ENCODE assay signal across 9 mouse cellular contexts in the genomic region with DNA sequence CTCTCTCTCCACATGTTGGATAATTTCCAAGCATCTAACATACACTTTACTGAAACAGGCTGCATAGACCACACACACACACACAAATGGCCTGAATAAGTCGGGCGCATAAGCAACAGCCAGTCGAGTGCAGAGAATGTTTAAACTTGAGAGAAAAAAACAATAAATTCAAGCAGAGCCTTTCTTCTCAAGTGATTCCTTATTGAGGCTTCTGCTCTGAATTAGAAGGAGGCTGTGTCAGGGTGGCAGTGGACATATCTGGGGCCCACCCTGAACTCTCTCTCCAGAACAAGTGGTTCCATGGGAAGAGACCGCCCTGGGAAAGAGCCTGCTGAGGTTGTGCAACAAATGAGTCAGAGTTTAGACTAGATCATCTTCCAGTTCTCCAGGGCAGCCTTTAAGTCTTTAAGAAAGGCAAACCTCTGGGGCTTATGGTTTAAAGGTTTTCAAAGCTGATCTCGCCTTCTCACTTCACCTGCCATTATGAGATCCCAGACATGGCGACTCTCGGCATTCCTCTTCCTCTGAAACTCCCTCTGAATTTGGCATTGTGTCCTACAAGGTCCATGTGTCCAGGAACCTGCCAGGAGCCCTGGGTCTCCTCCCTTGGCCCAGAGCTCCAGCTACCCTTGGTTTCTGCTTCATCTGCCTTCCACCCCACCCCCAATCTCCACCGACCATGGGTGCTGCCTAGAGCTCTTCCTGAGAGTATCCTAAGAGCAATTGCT.
DNase-seq lines count a peak whose midpoint lies in the region; ATAC-seq and TF ChIP-seq lines count a peak whose summit lies in the region.
"Had no signal": no experiment of that assay in that cellular context is flagged by ENCODE, and none has a peak within 500 bp of the region (broad histone marks: within the 10 kb centered on the region; RNA-seq: fewer than 3 reads in every experiment).

No protein-coding gene starts in this region.

- no peak overlapping the region for H3K27ac ChIP-seq in heart, embryonic 12.5 days (ENCODE audit: poor library complexity, severe bottlenecking)
- peak overlapping the region; percentile 80 for H3K27ac ChIP-seq in intestine, embryonic 15.5 days
- peak overlapping the region; percentile 89 for H3K27ac ChIP-seq in stomach, postnatal 0 days (replicated peaks)
- H3K27ac ChIP-seq: hindbrain, embryonic 15.5 days had no signal

- H3K9me3 ChIP-seq in heart, embryonic 12.5 days (replicated peaks), result no peaks in the 10 kb centered on the region
- peaks cover 3% of the 10 kb centered on the region; the same call in 1 of the 2 replicates for H3K9me3 ChIP-seq in intestine, embryonic 15.5 days
- H3K9me3 ChIP-seq in stomach, postnatal 0 days (ENCODE audit: control insufficient read depth, low read length), result no peaks in the 10 kb centered on the region
- H3K9me3 ChIP-seq: hindbrain, embryonic 15.5 days had no signal

- no peak for TF ChIP-seq EP300 in stomach, postnatal 0 days (optimal IDR thresholded peaks at IDR 0.05)

- WGBS in heart, embryonic 12.5 days, result 86% methylated on average over 8 of the region's 8 CpGs
- WGBS in intestine, embryonic 15.5 days, result 50% methylated on average over 8 of the region's 8 CpGs
- WGBS in stomach, postnatal 0 days, result 34% methylated on average over 8 of the region's 8 CpGs

- ATAC-seq in heart, embryonic 12.5 days (ENCODE audit: insufficient number of reproducible peaks, low FRiP score), result no peak
- ATAC-seq in intestine, embryonic 15.5 days, result peak; percentile 69
- peak; percentile 66; the same call in 1 of the 2 replicates for ATAC-seq in stomach, postnatal 0 days (ENCODE audit: low FRiP score, low TSS enrichment)

- no peak overlapping the region for H3K4me2 ChIP-seq in heart, embryonic 12.5 days
- H3K4me2 ChIP-seq in intestine, embryonic 15.5 days (replicated peaks), result no peak overlapping the region
- H3K4me2 ChIP-seq in stomach, postnatal 0 days (replicated peaks; ENCODE audit: low read depth), result no peak overlapping the region
- H3K4me2 ChIP-seq: hindbrain, embryonic 15.5 days had no signal

- H3K4me1 ChIP-seq in heart, embryonic 12.5 days (replicated peaks), result no peaks in the 10 kb centered on the region; the same call in 1 of the 2 replicates
- H3K4me1 ChIP-seq in intestine, embryonic 15.5 days (replicated peaks), result peaks cover 26% of the 10 kb centered on the region
- no peaks in the 10 kb centered on the region; the same call in 1 of the 2 replicates for H3K4me1 ChIP-seq in stomach, postnatal 0 days (replicated peaks; ENCODE audit: control insufficient read depth, insufficient read depth)
- H3K4me1 ChIP-seq: hindbrain, embryonic 15.5 days had no signal

- no peak for TF ChIP-seq CTCF in stomach, postnatal 0 days (IDR thresholded peaks at IDR 0.05; ENCODE audit: low read depth)

- H3K36me3 ChIP-seq in heart, embryonic 12.5 days, result no peaks in the 10 kb centered on the region
- H3K36me3 ChIP-seq in intestine, embryonic 15.5 days, result no peaks in the 10 kb centered on the region
- H3K36me3 ChIP-seq in stomach, postnatal 0 days (ENCODE audit: control insufficient read depth, insufficient read depth, low read length), result no peaks in the 10 kb centered on the region
- H3K36me3 ChIP-seq: hindbrain, embryonic 15.5 days had no signal

- H3K27me3 ChIP-seq in heart, embryonic 12.5 days (replicated peaks), result no peaks in the 10 kb centered on the region
- no peaks in the 10 kb centered on the region for H3K27me3 ChIP-seq in intestine, embryonic 15.5 days (replicated peaks)
- H3K27me3 ChIP-seq in stomach, postnatal 0 days (ENCODE audit: control insufficient read depth, insufficient read depth, low read length), result no peaks in the 10 kb centered on the region
- H3K27me3 ChIP-seq: hindbrain, embryonic 15.5 days had no signal

- peak; percentile 95 for DNase-seq in heart, adult 11 months
- peak; percentile 63 for DNase-seq in urinary bladder, postnatal 14 days (ENCODE audit: low spot score)
- no peak for DNase-seq in urinary bladder, postnatal 4 days (ENCODE audit: low spot score in 2 of 2)
- DNase-seq in stomach, postnatal 0 days (ENCODE audit: low spot score), result no peak
- no peak for DNase-seq in retina, embryonic 14.5 days (ENCODE audit: low spot score)
- DNase-seq in kidney, postnatal 4 days, result no peak

- H3K9ac ChIP-seq in heart, embryonic 12.5 days, result no peak overlapping the region
- no peak overlapping the region for H3K9ac ChIP-seq in intestine, embryonic 15.5 days
- no peak overlapping the region for H3K9ac ChIP-seq in stomach, postnatal 0 days (ENCODE audit: low read length)
- H3K9ac ChIP-seq: hindbrain, embryonic 15.5 days had no signal

- H3K4me3 ChIP-seq in heart, embryonic 12.5 days, result no peak overlapping the region
- H3K4me3 ChIP-seq in intestine, embryonic 15.5 days (replicated peaks), result no peak overlapping the region
- no peak overlapping the region for H3K4me3 ChIP-seq in stomach, postnatal 0 days (ENCODE audit: low read depth, low read length)
- H3K4me3 ChIP-seq: hindbrain, embryonic 15.5 days had no signal

Comparison
In these comparisons a context has a peak if more than half of its experiments do, and no peak if none do; other contexts are left out.
1. DNase-seq: peak in heart, adult 11 months (single experiment) and urinary bladder, postnatal 14 days (single experiment); none in urinary bladder, postnatal 4 days (0 of 2), stomach, postnatal 0 days (single experiment), retina, embryonic 14.5 days (single experiment) and kidney, postnatal 4 days (0 of 2).